Mouse (Mus musculus): ENCODE results near the gene Add2. TPM values are rescaled to one million over a fixed set of nuclear protein-coding genes. Genes with fewer than 3 reads are reported as not detected.
"Not testable (repeated sequence)": the region's sequence is repeated elsewhere in the genome, so short reads cannot be mapped to it uniquely, and the experiment has no call there.

Add2 gene
- polyA plus RNA-seq, 1 experiment from 2014 or later, result 7.4 TPM

- not testable (repeated sequence) for H3K27me3 ChIP-seq (replicated peaks; ENCODE audit: control insufficient read depth, insufficient read depth, low read length); H3K9me3 ChIP-seq (ENCODE audit: control insufficient read depth, low read length); DNase-seq (ENCODE audit: low spot score); H3K27ac ChIP-seq (ENCODE audit: low read depth); ATAC-seq (replicated peaks; ENCODE audit: low FRiP score, low TSS enrichment, low read depth); H3K36me3 ChIP-seq (ENCODE audit: control insufficient read depth, insufficient read depth, low read length); H3K4me3 ChIP-seq (ENCODE audit: low read depth, low read length); H3K4me1 ChIP-seq (replicated peaks; ENCODE audit: control insufficient read depth, insufficient read depth, low read length); H3K4me2 ChIP-seq (ENCODE audit: low read length); H3K9ac ChIP-seq (ENCODE audit: low read length)
- WGBS, result 50% methylated on average over 5 of the region's 5 CpGs
Observed at GRCm38 (mm10) chr6:86014812-86015211, 13.7 kb upstream of the Add2 start.

GRCm38 (mm10) chr6:86015871-86016270 lies 12.6 kb upstream of the Add2 start, which contains the start of gene Figla:
TSS of gene Figla (plus strand) at chr6:86016171.
- no peaks in the 10 kb centered on the region for H3K27me3 ChIP-seq (replicated peaks; ENCODE audit: control insufficient read depth, insufficient read depth, low read length)
- H3K4me2 ChIP-seq (ENCODE audit: low read length), result no peak within 1 kb of the TSS
- H3K36me3 ChIP-seq (ENCODE audit: control insufficient read depth, insufficient read depth, low read length), result no peaks in the 10 kb centered on the region
- H3K27ac ChIP-seq (ENCODE audit: low read depth), result no peak within 1 kb of the TSS
- DNase-seq (ENCODE audit: low spot score), result no peak
- H3K9me3 ChIP-seq (ENCODE audit: control insufficient read depth, low read length), result no peaks in the 10 kb centered on the region
- H3K9ac ChIP-seq (ENCODE audit: low read length), result no peak within 1 kb of the TSS
- no peak for ATAC-seq (replicated peaks; ENCODE audit: low FRiP score, low TSS enrichment, low read depth)
- no peaks in the 10 kb centered on the region for H3K4me1 ChIP-seq (replicated peaks; ENCODE audit: control insufficient read depth, insufficient read depth, low read length)
- no peak within 1 kb of the TSS for H3K4me3 ChIP-seq (ENCODE audit: low read depth, low read length)
- WGBS, result 82% methylated on average over 9 of the region's 9 CpGs

GRCm38 (mm10) chr6:86016793-86017350 lies 11.6 kb upstream of the Add2 start:
- Histone ChIP-seq H3K4me2 (ENCODE audit: low read length) (no peak overlapping the region), H3K9ac (ENCODE audit: low read length) (no peak overlapping the region), H3K27ac (ENCODE audit: low read depth) (no peak overlapping the region), H3K9me3 (ENCODE audit: control insufficient read depth, low read length) (no peaks in the 10 kb centered on the region), H3K36me3 (ENCODE audit: control insufficient read depth, insufficient read depth, low read length) (no peaks in the 10 kb centered on the region), H3K27me3 (replicated peaks; ENCODE audit: control insufficient read depth, insufficient read depth, low read length) (no peaks in the 10 kb centered on the region), H3K4me3 (ENCODE audit: low read depth, low read length) (no peak overlapping the region), H3K4me1 (replicated peaks; ENCODE audit: control insufficient read depth, insufficient read depth, low read length) (no peaks in the 10 kb centered on the region)
- DNase-seq (ENCODE audit: low spot score) (no peak), ATAC-seq (replicated peaks; ENCODE audit: low FRiP score, low TSS enrichment, low read depth) (no peak)
- WGBS, result 80% methylated on average over 23 of the region's 23 CpGs

- Histone ChIP-seq H3K4me3 (ENCODE audit: low read depth, low read length) (no peak overlapping the region), H3K4me1 (replicated peaks; ENCODE audit: control insufficient read depth, insufficient read depth, low read length) (no peaks in the 10 kb centered on the region), H3K27ac (ENCODE audit: low read depth) (no peak overlapping the region), H3K9me3 (ENCODE audit: control insufficient read depth, low read length) (no peaks in the 10 kb centered on the region), H3K4me2 (ENCODE audit: low read length) (no peak overlapping the region), H3K9ac (ENCODE audit: low read length) (no peak overlapping the region), H3K27me3 (replicated peaks; ENCODE audit: control insufficient read depth, insufficient read depth, low read length) (no peaks in the 10 kb centered on the region), H3K36me3 (ENCODE audit: control insufficient read depth, insufficient read depth, low read length) (no peaks in the 10 kb centered on the region)
- ATAC-seq (replicated peaks; ENCODE audit: low FRiP score, low TSS enrichment, low read depth) (no peak), DNase-seq (ENCODE audit: low spot score) (no peak)
- 50% methylated on average over 4 of the region's 4 CpGs for WGBS
Observed at GRCm38 (mm10) chr6:86019415-86020237, 8.9 kb upstream of the Add2 start.

- WGBS, result 48% methylated on average over 3 of the region's 3 CpGs
Observed at GRCm38 (mm10) chr6:86020948-86021347, 7.5 kb upstream of the Add2 start.

GRCm38 (mm10) chr6:86026632-86027292 lies 1.7 kb upstream of the Add2 start:
- Histone ChIP-seq H3K4me3 (ENCODE audit: low read depth, low read length) (no peak overlapping the region), H3K27ac (ENCODE audit: low read depth) (no peak overlapping the region), H3K36me3 (ENCODE audit: control insufficient read depth, insufficient read depth, low read length) (no peaks in the 10 kb centered on the region), H3K4me2 (ENCODE audit: low read length) (no peak overlapping the region), H3K27me3 (replicated peaks; ENCODE audit: control insufficient read depth, insufficient read depth, low read length) (peaks cover 18% of the 10 kb centered on the region), H3K4me1 (replicated peaks; ENCODE audit: control insufficient read depth, insufficient read depth, low read length) (0 out of 2 replicates have a peak, but pooled peaks cover 3% of the 10 kb centered on the region), H3K9ac (ENCODE audit: low read length) (no peak overlapping the region), H3K9me3 (ENCODE audit: control insufficient read depth, low read length) (no peaks in the 10 kb centered on the region)
- ATAC-seq (replicated peaks; ENCODE audit: low FRiP score, low TSS enrichment, low read depth), result no peak
- WGBS, result 81% methylated on average over 8 of the region's 8 CpGs
- DNase-seq (ENCODE audit: low spot score), result no peak

More at GRCm38 (mm10) chr6:86020948-86021347, 7.5 kb upstream of the Add2 start:
- H3K27me3 ChIP-seq (replicated peaks; ENCODE audit: control insufficient read depth, insufficient read depth, low read length), result no peaks in the 10 kb centered on the region
- no peak overlapping the region for H3K4me2 ChIP-seq (ENCODE audit: low read length)
- no peak overlapping the region for H3K9ac ChIP-seq (ENCODE audit: low read length)
- ATAC-seq (replicated peaks; ENCODE audit: low FRiP score, low TSS enrichment, low read depth) (no peak), DNase-seq (ENCODE audit: low spot score) (peak; percentile 60)
- H3K9me3 ChIP-seq (ENCODE audit: control insufficient read depth, low read length), result no peaks in the 10 kb centered on the region
- H3K27ac ChIP-seq (ENCODE audit: low read depth), result no peak overlapping the region
- no peak overlapping the region for H3K4me3 ChIP-seq (ENCODE audit: low read depth, low read length)
- H3K4me1 ChIP-seq (replicated peaks; ENCODE audit: control insufficient read depth, insufficient read depth, low read length), result no peaks in the 10 kb centered on the region
- H3K36me3 ChIP-seq (ENCODE audit: control insufficient read depth, insufficient read depth, low read length), result no peaks in the 10 kb centered on the region

- Histone ChIP-seq H3K4me3 (ENCODE audit: low read depth, low read length) (peak overlapping the region; percentile 44; the same call in 1 of the 2 replicates), H3K36me3 (ENCODE audit: control insufficient read depth, insufficient read depth, low read length) (no peaks in the 10 kb centered on the region), H3K4me2 (ENCODE audit: low read length) (peak overlapping the region; percentile 76), H3K27ac (ENCODE audit: low read depth) (no peak overlapping the region), H3K9me3 (ENCODE audit: control insufficient read depth, low read length) (no peaks in the 10 kb centered on the region), H3K9ac (ENCODE audit: low read length) (peak overlapping the region; percentile 40; the same call in 1 of the 2 replicates), H3K4me1 (replicated peaks; ENCODE audit: control insufficient read depth, insufficient read depth, low read length) (0 out of 2 replicates have a peak, but pooled peaks cover 3% of the 10 kb centered on the region), H3K27me3 (replicated peaks; ENCODE audit: control insufficient read depth, insufficient read depth, low read length) (peaks cover 18% of the 10 kb centered on the region)
- ATAC-seq (replicated peaks; ENCODE audit: low FRiP score, low TSS enrichment, low read depth) (no peak), DNase-seq (ENCODE audit: low spot score) (no peak)
- WGBS, result 71% methylated on average over 2 of the region's 2 CpGs
Observed at GRCm38 (mm10) chr6:86028150-86028549, 331 bp upstream of the Add2 start.

GRCm38 (mm10) chr6:86029323-86029713 lies 837 bp downstream of the Add2 start:
- DNase-seq (ENCODE audit: low spot score) (no peak), ATAC-seq (replicated peaks; ENCODE audit: low FRiP score, low TSS enrichment, low read depth) (no peak)
- H3K9ac ChIP-seq (ENCODE audit: low read length), result peak overlapping the region; percentile 40
- peak overlapping the region; percentile 76 for H3K4me2 ChIP-seq (ENCODE audit: low read length)
- H3K4me3 ChIP-seq (ENCODE audit: low read depth, low read length), result peak overlapping the region; percentile 44
- 0 out of 2 replicates have a peak, but pooled peaks cover 3% of the 10 kb centered on the region for H3K4me1 ChIP-seq (replicated peaks; ENCODE audit: control insufficient read depth, insufficient read depth, low read length)
- no peak overlapping the region for H3K27ac ChIP-seq (ENCODE audit: low read depth)
- no peaks in the 10 kb centered on the region for H3K9me3 ChIP-seq (ENCODE audit: control insufficient read depth, low read length)
- peaks cover 18% of the 10 kb centered on the region for H3K27me3 ChIP-seq (replicated peaks; ENCODE audit: control insufficient read depth, insufficient read depth, low read length)
- 15% methylated on average over 6 of the region's 6 CpGs for WGBS
- no peaks in the 10 kb centered on the region for H3K36me3 ChIP-seq (ENCODE audit: control insufficient read depth, insufficient read depth, low read length)
